Mouse (Mus musculus): ENCODE results near the gene Prrx2.
A peak's percentile ranks its signal among the peaks of the same experiment; 100 is the strongest.

The Prrx2 gene

DNA sequence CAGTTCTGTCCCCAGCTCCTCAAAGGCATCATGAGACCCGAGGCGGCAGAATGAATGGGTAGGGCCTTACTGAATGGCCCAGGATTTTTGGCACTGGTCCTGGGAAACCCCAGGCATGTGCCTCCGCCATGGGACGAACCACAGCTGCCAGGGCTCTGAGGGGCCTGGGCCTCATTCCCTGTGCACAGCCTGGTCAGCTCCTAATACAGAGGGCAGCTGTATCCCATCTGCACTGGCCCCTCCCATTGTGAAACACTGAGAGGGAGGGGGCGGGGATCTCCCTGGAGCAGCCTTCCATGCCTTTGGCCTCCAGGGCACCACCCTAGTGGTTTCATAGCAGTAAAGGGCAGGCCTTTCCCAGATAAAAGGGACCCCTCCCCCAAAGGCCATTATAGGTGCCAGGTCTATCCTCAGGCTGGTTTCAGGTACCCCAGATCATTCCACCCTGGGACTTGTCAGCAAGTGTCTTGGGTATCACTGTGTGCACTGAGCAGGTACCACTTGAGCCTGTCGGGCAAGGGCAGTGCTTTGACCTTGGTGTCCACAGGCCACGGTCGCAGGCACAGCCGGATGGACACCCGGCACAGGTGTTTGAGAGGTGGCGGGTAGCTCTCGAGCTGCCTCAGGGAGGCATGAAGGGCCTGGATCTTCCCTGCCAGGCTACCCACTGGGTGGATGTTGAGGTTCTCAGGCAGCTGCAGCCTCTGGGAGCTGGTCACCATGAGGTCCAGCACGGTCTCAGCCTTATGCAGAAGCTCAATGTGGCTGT lies 11.2 kb upstream of the Prrx2 start:
- peak; percentile 17 to 18 for DNase-seq

DNA sequence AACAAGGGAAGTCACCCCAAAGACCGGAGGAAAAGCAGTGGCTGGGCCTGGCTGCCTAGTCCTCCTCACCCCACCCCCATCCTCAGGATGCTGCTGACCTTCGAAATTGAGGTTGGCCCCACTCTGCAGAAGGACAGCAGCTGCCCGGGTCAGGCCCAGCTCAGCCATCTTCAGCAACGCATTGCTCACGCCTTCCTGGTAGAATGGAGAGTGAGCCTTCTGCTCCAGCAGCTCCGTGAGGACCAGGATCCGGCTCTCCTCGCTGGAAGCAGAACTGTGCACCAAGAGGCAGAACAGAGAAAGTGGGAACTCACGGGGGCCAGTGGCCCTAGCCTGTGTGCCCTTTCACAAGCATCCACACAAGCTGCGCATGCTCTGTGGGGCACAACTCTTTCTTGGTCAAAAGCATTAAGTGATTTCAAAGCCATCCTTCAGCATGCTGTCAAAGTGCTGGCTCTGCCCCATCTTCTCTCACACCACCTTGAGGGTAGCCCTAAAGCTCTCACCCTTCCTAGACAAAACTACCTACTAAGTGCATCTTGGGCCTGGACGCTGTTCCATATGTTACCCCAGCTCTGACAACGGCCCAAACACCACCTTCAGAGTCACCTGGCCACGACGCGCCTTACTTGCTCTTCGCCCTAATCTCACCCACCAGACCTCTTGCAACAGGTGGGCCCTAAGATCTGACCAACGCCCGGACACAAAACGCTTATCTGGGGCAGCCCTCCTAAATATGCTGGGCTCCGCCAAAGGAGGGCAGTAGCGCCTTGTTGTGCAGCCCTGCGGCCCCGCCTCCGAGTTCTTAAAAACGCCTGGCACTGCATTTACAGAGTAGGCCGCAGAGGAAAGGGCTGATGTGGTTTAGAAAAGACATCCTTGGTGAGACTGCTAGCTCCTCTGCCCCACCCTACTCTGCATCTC lies 7.7 kb upstream of the Prrx2 start:
- peak in 1 of 2 experiments; percentile 26 for DNase-seq

DNA sequence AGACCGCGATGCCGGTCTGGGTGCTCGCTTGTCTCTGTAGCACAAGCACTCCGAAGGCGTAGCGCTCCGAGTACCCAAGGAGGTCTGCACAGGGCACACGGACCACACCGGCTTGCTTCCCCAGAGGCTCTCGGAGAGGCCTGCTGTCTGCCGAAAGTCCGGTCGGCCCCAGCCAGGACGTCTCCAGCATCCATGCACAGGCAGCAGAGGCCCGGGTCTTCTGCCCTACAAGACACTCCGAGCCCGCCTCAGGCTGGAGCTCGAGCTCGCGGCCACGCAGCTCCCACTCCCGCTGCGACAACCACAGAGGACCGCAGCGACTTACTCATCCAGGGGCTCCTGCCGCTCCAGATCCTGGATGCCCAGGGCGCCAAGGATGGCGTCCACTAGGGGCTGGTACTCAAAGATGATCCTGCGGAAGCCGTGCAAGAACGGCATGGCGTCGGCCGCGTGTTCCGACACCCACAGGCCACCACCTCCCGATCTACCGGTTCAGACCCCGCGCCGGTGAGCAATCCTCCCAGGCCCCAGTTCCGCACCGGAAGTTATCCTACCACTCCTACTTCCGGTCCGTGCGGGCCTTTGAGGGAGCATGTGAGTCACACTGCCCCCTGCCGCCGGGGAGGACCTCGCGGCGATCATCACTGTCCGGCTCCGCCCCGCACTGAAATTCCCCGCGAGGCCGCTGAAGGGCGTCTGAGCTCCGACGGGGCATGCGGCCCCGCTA lies 6.9 kb upstream of the Prrx2 start:
- peak; percentile 96 to 97 for DNase-seq

DNA sequence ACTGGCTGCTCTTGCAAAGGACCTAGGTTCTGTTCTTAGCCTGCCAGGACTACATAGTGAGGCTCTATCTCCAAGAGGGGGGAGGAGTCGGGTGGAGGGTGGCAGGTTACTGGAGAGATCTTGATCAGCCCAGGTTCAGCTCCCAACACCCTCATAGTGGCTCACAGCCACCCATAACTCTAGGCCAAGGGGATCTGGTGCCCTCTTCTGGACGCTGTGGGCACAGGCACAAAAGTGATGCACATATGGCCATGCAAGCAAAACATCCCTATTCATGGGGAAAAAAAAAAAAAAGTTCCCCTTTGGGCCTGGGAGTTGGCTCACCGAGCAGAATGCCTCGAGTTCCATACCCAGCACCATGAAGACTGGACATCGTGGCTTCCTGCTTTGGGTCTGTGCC lies 5.5 kb upstream of the Prrx2 start:
- no peak for DNase-seq

DNA sequence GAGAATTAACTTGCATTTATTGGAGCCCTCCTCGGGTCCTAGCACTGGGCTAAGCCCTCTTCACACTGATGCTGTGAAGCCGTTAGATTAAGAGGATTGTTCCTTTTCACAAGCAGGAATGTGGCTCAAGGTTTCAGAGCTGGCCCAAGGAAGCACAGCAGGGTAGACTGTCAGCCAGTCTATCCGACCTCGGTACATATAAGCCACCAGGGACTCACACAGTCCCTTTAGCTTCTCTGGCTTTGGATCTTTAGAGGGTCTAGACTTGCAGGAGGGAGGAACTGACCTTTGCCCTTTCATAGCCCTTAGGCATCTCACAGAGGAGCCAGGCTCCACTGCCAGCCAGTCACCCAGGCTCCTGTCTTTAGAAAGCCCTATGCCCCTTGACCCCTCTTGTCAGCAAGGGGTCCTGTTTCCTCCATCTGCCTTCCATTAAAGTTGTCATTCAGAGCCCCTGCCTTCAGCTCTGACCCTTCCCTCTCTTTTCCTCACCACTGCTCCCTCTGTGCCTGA lies 4.4 kb upstream of the Prrx2 start, which contains the start of gene Asb6:
TSS of gene Asb6 (minus strand) at position 51 of the 513 bp plus-strand sequence.
- no peak for DNase-seq

DNA sequence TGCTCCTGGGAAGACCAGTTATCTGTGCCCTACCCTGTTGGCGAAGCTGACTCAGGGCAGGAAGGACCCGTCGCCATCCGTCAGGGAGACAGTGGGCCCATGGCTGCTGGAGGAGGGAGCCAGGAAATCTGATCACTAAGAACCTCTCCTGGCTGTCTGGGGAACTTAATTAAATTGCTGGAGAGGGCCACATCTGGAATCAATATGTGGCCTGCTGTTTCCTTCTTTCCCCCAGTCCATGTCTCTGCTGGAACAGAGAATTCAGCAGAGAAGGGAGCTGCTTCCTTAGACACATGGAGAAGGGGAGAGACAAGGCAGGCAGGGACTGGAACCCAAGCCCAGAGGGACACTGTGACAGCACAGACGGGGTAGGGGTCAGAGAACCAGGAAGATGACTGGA lies 1.1 kb upstream of the Prrx2 start:
- no peak for DNase-seq

DNA sequence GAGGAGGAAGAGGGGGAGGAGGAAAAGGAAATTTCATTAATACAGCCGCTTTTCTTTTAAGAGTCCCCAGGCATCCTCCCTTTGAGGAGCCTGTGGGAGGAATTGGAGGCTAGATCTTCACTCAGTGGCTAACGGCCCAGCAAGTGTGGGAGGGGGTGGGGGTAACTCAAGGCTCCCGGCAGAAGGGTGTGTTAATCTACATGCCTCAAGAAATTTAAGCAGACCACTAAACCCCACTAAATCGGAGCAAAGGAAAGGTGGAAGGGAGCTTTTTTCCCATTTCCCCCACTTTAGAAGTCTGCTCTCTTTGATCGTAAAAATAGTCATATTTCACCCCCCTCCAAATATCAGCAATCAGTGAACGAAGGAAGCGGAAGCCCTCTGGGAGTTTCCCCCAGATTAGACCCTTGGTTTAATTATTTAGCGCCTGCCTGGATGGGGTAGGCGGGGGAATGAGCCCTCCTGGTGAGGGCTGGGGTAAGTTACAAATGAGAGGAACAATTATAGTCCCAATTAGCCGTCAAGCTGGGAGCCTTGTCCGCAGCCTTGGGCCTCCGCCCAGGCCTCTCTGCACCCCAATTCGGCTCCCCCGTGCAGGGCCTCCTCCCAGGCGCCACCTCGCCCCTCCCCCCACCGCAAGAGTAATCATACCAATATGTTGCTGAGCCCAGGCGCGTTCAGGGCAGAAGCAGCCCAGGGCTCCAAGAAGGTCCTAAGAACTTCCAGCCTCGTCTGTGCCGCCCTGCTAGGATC lies 1.6 kb downstream of the Prrx2 start:
- no peak for DNase-seq

DNA sequence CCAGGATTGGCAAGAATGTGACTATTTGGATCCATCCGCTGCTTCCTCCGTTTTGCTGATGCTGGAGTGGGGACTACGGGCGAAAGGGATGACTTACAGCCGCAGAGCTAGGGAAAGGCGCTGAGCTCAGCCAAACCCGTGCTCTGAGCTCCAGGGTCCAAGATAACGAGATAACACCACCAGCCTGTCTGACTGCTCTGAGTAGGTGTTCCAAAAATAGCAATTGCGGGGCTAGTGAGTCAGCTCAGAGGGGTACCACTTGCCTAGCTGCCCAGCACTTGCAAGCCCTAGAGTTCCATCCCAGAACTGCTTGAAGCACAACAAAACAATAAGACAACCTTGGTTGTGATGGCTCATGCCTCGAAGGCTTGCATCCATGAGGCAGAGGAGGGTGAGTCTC lies 7.8 kb downstream of the Prrx2 start:
- DNase-seq, result no peak

DNA sequence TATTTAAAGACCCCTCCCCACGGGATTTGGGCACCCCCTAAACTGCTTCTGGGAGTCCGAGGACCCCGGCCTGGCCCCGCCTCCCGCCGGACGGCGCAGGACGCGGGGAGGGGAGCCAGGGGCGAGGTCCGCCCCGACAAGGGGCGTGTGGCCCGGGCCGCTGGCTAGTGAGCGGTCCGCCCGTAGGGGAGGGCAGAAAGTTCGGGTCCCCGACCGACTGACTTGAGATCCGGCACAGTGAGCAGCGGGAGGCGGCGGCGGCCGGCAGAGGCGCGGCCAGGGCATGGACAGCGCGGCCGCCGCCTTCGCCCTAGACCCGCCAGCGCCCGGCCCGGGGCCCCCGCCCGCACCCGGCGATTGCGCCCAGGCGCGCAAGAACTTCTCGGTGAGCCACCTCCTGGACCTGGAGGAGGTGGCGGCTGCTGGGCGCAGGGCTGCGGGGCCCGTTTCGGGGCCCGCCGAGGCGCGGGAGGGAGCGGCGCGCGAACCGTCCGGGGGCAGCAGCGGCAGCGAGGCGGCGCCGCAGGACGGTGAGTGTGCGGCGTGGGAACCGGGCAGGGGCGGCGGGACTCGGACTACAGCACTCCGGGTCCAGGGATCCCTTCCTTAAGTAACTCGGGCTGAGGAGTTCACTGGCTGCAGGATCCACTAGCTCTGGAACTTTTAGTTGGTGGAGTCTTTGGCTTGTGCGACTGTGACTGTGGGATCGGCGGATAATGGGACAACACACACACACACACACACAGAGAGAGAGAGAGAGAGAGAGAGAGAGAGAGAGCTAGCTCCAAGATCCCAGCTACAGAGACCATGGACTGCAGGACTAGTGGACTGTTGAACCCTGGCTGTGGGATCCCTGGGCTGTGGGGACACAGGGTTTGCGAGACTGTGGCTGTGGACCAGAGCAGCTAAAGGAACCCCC lies 10.6 kb downstream of the Prrx2 start:
- no peak for DNase-seq

DNA sequence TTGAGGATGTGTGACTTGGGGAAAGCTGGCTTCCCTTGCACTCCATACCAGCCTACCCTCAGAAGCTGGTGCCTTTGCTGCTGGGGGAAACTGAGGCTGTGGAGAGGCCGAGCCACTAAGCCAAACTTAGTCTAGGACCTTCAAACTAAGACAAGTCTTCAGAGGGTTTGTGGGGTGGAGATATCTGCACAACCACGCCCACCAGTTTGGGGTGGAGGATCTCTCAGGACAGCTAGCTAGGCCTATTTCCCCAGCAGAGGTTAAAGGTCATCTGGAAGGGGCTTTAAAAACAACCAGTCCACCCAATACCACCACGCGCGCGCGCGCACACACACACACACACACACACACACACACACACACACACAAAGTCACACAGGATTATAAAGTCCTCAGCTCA lies 11.5 kb downstream of the Prrx2 start:
- DNase-seq, result no peak

DNA sequence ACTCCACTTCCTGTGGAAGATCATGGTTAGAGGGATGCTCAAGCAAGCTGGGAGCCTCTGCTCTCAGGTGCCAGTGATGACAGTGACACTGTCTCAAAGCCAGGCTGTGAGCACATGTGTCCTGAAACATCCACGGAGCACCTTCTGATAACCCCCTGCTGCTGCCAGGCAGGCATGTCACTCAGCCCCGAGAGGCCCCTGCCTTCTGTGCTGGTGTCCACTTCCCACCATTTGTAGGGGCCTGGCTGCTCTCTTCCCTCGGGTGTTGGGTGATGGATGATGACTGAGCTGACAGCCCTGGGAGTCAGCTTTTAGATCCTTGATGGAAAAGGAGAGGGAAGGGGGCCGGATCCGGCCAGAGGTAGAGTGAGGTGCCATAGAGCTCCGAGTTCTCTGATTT lies 12.0 kb downstream of the Prrx2 start:
- DNase-seq, result no peak

DNA sequence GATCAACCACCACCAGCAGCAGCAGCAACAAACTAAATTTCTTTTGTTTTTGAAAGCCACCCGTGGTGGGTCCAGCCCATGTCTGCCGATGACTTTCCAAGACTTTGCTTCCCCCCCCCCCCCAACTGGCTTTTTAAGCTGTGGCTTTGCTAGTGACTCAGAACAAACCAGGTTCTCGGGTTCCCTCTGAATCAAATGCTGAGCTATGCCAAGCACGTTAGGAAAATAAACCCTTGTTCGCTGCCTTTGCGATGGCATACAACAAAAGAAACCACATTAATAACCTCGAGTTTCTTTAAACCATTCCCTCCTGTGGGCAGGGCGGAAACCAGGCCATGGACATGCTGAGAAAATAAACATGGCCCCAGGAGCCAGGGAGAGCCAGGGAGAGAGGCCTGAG lies 13.4 kb downstream of the Prrx2 start:
- DNase-seq, result no peak

DNA sequence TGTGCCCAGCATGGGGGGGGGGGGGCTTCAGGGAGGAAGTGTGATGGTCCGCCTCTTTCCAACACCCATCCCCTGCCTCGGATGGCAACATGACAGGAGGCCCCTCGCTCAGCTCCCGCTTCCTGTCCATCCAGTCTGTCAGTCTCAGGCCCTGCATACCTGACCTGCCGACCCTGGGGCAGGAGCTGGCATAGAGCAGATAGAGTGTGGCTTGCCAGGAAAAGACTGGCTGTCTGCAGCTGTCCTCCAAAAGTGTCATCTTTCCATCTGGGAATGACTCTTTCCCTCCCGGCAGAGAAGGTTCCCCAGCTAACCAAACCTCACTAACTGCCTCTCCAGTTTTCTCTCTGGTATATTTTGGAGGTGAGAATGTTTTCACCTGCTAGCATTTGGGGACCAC lies 15.8 kb downstream of the Prrx2 start:
- no peak for DNase-seq

DNA sequence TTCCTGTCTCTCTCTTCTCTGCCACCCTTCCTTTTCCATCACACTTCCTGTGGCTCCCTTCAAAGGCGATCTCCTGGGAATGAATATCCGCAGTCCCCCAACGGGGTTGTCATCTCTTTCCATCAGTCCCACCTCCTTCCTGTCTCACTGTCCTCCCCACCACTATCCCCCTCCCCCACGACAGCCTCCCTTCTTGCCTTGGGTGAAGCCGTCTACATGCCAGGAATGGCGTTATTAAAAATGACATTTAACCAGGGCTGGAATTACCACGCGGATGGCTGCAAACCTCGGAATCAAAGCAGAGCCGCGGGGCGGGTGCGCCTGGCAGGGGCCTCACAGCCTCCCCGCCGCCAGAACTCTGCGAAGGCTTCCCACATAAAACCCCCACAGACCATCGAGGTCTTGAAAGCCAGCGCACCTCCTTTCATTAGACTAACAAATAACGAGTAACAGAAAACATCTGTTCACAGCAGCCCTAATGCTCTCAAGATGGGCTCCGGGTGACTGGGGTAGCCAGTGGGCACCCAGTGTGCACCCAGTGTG lies 18.1 kb downstream of the Prrx2 start:
- no peak for DNase-seq

DNA sequence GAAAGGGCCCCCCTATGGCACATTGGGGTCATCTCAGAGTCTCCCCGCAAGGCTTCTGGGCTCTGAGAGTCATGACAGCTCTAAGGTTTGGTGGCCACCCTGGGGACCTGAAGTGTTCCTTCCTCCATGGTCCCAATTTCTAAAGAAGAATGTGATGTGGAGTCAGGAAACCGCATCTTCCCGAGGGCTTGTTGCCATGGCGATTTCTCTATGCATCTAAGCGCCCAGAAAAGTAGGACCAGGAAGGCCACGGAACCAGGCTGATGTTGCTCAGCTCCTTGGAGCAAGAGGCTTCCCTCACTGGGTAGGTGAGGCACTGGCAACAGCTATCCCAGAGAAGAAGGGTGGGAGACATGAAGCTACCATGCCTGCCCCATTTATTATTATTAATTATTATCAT lies 22.3 kb downstream of the Prrx2 start:
- no peak for DNase-seq

DNA sequence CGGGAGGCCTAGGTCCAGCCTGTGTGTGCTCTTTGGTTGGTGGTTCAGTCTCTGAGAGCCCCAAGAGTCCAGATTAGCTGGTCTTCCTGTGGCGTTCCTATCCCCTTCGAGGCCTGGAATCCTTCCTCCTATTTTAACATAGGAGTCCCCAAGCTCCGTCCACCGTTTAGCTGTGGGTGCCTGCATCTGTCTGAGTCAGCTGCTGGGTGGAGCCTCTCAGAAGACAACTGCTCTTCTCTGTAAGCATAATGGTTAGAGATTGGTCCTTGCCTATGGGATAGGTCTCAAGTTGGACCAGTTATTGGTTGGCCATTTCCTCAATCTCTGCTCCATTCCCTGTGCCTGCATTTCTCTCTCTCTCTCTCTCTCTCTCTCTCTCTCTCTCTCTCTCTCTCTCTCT lies 25.0 kb downstream of the Prrx2 start:
- no peak for DNase-seq

DNA sequence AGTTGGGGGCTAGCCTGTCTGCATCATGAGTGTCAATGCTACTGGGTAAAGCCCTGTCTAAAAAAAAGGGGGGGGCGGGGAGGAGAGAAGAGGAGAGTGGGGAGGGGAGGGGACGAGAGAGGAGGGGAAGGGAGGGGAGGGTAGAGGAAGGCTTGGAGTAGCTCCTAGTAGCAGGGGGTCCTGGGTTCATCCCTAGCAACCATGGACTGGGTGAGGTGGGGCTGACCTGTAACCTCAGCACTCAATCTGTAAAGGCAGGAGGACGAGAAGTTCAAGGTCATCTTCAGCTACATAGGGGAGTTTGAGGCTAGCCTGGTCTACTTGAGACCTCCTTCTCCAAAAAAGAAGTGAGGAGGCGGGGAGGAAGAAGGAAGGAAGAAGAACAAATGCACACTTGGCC lies 27.3 kb downstream of the Prrx2 start:
- DNase-seq, result no peak

DNA sequence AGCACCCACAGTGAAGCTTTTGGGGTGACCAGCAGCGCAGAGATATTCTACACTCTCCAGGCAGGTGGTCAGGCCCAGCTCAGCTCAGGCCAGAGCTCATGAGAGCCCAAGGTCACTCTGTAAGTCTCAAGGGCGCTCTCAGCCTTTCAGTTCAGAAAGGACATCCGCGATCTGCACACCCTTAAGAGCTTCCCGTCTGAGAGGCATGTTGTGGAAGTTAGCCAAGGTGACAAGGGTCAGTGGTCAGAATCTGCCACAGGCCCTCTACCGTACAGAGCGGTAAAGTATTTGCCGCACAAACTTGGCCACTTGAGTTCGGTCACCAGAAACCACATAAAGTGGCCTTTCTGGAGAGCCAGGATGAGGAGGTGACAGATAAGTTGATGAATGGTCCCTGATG lies 28.8 kb downstream of the Prrx2 start:
- DNase-seq, result no peak

DNA sequence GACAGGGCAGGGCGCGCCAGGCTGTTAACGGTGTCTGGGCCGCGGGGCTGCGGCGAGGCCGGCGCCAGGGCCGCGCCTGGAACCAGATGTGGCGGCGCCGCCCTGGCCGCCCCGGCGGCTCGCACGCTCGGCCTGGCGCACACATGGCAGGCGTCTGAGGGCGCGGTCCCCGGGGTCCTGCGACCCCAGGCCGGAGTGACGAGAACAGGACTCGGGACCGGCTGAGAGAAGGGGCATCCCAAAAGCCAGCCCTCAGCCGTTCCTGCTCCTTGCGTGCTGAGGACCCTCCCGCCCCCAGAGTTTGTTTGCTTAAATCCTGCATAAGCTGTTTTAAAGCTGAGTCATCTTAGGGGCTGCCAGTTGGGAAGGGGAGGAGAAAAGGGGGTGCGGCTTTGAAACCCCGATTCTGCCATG lies 30.2 kb downstream of the Prrx2 start:
- DNase-seq, result no peak

DNA sequence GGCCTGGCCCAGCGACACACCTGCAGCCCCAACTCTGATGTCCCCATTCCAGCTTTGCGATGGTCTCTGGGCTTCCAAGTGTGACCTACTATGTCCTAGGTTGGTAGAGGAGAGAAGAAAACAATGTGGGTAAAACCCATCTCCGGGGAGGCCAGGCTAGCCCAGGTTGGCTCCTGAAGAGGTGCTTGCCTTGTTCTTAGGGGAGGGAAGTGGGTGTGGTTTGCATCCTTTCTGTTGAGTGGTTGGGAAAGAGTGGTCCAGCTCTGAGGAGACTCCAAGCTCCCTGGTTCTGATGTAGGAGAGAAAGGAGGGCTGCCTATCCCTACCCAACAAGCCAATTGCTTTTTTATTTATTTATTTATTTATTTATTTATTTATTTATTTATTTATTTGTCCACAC lies 30.7 kb downstream of the Prrx2 start:
- no peak for DNase-seq

DNA sequence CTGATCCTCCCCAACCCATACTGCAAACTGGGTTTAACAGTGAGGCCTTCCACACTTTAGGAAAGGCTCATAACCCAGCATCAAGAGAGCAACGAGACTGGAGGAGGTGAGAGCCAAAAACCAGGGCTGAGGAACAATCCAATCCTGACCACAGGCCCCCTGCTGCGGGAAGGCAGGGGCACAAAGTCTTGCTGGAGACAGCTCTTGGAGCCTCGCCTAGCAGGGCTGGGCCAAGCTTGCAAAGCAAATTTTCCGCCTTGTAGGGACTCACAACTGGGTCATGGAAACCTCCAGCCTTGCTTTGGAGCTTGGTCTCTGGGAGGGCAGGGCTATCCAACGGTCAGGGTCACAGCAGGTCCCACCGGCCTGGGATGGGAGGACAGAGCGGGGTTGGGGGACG lies 36.1 kb downstream of the Prrx2 start:
- DNase-seq, result peak; percentile 19 to 39
